Mouse (Mus musculus): ENCODE data around the gene Stoml3.

Stoml3 gene

DNA sequence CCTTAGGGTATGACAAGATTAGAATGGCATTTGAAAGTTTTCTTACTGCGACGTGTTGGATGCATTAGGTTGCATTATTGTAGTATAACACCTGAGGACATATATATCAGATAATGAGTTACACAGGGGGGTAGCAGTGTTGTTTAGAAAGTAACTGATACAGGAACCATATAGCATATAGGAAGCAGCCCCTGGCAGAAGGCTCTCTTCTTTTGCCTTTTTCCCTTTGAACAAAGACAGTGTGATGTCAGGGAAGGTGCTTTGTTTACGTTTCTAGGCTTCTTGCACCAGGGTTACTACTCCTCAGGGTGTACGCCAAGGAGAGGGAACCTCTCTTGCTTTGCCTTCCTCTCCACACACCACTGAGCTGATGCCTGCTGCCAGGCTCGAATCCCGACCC, at the start of gene Stoml3:
TSS of gene Stoml3 (plus strand) at position 301 of the 400 bp plus-strand sequence.
- no peak for DNase-seq (ENCODE audit: low read depth, low spot score)

DNA sequence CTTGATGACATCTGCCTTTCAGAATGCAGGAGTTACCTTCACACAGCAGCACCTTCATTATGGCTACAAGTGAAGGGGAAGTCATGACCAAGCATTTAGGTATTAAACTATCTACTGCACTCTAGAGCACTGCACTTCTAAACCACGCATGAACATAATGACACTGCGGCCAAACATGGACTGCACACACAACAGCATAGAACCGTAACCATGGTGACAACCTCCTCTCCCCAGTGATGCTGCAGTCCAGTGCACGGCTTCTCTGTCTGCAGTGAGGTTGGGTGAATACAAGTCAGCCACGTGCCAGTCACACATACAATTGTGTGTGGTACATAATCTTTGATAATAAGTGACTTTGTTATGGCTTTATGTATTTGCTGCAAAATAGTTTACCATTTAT, 42.9 kb upstream of the Stoml3 start:
- no peak for DNase-seq (ENCODE audit: low read depth, low spot score)

DNA sequence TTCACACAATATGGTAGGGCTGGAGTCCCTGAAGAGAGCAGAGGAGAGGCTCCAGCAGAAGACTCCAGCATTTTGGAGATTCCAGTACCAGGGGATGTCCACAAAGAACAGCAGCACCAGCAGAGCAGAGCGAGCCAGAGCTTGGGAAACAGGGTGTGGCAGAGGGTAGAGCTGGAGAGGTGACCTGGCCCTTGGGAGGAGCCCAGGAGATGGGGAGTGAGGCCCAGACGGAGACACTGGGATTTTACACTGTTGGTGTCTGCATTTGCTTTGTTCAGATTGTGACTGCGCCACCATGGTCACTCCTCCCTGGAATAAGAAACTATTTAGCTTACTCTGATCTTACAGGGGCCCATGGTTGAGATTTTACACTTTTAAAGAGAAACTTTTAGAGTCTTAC, 41.7 kb upstream of the Stoml3 start:
- no peak for DNase-seq (ENCODE audit: low read depth, low spot score)

DNA sequence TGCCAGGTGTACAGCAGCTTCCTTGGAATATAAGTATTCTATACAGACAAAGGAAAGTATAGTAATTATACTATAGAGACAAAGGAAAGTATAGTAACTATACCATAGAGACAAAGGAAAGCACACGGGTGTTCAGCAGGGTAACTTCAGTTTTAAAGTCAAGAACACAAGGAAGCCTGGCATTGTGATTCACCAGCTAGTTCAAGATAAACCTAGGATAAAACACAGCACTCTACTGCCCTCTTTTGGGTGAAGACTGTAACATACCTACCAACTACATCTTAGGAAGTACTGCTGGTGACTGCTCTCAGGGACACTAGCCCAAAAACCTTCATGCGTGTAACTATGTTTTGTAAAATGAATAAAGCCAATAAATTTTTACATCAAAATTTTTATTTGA, 40.2 kb upstream of the Stoml3 start:
- DNase-seq (ENCODE audit: low read depth, low spot score), result peak; percentile 85

DNA sequence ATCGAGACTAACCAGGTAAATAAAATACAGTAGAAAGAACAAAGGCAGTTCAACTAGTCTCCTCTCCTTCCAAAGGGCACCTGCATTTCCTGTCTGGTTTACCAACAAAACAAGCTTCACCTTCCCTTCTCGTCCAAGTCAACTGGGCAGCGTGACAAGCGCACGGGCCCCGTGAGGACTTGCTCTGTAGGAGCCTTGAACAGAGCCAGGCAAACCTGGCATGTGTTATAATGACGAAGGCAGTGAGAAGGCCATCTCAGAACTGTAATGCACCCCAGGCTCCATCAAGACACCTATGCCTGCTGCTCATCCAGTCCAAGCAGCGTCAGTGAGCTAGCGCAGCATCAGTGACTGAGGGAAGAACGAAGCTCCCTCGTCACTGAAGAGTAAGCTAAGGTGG, 37.8 kb upstream of the Stoml3 start:
- no peak for DNase-seq (ENCODE audit: low read depth, low spot score)

DNA sequence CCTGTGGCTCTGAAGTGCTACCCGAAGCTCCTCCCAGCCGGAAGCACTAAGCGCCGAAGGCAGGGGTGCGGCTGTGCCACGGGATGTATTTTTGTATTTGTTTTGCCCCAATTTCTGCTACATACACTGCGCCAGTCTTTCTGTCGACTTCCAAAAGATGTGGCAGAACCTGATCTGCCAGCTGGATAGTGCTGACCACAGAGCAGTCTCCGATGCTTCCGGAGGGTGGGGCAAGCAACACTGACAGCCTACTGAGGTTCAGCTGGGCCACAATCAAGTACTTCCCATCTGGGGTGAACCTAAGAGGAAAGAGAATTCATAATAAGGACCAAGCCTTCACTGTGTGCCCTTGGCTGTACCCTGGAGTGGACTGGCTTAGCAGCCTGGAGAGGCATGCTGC, 36.1 kb upstream of the Stoml3 start:
- DNase-seq (ENCODE audit: low read depth, low spot score), result peak; percentile 22

DNA sequence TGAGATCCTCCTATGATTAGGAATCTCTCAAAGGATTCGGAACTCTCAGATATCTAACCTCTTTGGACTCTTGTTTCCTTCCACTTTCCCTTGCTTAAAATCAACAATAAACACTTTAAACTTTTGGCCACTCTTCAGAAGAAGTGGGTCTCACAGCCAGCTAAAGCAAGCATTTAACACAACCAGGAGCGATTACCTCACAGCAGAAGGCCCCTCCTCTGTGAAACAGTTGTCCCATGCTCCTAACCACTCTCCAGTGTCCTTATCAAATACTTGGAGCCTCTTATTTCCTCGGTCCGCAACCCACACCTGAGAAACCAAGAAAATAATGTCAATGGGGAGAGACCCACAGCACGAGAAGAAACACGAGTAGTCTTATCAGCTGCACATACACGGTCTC, 35.1 kb upstream of the Stoml3 start:
- DNase-seq (ENCODE audit: low read depth, low spot score), result no peak

DNA sequence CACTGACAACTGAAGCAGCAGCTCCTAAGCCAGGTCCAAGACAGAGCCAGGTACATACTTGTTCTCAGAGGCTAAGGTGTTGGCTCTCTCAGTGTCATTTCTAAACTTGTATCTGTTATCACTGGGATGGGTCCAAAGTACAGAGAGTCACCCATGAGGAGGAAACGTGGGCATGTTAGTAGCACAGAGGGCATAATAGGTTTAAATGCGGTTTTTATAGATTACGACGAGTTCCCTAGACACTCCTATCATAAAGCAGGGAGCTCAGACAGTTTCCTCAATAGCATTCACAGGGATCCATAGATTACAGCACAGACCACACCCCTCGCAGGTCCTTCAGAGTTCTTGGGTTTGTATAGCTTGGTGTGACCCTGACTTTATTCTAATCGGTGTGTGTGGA, 34.4 kb upstream of the Stoml3 start:
- DNase-seq (ENCODE audit: low read depth, low spot score), result no peak

DNA sequence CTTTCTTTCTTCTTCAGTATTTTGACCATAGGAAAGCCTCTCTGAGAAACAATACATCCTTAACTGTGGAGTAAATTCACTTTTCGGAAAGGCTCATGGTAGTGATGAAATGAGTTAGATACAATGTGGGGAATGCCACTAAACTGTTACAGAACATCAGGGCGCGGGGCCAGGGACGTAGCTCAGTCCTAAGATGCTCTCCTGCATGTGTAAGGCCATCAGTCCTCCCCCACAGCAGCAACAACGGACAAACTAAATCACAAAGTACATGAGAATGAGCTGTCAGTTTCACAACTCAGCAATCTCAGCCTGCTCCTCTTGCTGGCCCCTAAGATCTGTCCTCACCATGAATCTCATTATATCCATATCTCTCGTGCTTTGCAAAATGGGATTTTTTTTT, 33.9 kb upstream of the Stoml3 start:
- DNase-seq (ENCODE audit: low read depth, low spot score), result no peak

DNA sequence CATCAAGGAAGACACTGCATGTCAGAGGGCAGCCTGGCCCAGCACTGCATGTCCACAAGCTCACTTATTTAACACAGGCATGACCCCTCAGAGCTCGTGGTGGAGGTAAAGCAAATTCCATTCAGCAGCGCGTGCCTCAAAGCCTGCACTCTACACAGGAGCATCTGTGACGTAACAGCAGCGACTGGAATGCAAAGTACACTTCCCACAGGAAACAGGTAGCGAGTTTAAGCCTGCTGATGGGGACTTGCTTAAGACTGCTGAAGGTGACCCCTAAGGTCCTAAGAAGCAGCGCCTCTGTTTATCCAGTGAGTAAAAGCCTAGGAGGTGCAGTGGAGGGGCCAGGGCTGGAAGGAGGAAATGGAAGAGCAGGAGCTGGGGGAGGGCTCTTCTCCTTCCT, 33.5 kb upstream of the Stoml3 start:
- DNase-seq (ENCODE audit: low read depth, low spot score), result peak; percentile 80

DNA sequence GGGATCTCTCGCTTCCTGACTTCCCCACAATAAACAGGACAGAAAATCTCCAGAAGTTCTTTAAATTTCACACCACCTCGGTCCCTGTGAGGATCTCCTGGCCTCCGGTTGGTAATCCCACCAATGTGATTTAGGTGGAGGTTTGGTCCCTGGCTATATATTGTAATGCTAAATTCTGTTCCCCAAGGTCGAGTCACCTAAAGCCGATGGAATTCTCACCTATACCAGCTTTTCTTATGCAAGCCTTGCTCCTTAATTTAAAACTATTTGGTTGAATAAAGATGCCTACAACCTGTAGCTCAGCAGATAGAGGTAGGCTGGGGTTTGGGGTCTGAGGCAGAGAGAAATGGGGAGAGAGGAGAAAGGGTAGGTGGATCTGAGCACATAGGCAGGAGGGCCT, 30.7 kb upstream of the Stoml3 start:
- DNase-seq (ENCODE audit: low read depth, low spot score), result peak; percentile 64

DNA sequence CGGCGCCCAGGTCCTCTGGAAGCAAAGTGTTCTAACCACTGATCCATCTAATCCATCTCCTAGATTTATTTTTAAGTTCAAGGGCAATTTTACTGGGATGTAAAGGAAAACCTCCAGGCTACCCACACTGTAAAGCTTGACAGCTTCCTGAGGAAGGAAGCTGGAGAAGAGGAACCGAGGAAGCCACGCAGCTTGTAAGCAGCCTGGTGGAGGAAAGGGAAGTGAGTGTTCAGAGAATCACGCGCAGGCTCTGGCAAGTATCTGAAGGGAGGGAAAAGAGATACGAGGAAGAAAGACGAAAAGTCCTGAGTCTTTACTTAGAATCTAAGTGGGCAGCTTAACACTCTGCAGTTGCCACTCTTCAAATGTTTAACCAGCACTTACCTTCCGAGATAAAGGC, 28.3 kb upstream of the Stoml3 start:
- no peak for DNase-seq (ENCODE audit: low read depth, low spot score)

DNA sequence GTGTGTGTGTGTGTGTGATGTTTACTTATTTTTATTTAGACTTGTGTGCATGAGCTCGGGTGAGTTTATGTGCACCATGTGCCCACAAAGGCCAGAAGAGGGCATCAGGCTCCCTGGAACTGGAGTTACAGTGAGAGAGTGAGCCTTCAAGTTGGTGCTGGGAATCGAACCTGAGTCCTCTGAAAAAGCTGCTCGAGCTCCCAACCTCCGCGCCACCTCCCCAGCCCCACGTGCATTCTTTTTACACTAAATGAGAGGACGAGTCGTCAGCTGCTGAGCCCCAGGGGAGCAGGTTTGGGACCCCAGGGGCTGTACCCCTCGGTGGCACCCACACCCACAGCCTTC, 25.8 kb upstream of the Stoml3 start:
- peak; percentile 80 for DNase-seq (ENCODE audit: low read depth, low spot score)

DNA sequence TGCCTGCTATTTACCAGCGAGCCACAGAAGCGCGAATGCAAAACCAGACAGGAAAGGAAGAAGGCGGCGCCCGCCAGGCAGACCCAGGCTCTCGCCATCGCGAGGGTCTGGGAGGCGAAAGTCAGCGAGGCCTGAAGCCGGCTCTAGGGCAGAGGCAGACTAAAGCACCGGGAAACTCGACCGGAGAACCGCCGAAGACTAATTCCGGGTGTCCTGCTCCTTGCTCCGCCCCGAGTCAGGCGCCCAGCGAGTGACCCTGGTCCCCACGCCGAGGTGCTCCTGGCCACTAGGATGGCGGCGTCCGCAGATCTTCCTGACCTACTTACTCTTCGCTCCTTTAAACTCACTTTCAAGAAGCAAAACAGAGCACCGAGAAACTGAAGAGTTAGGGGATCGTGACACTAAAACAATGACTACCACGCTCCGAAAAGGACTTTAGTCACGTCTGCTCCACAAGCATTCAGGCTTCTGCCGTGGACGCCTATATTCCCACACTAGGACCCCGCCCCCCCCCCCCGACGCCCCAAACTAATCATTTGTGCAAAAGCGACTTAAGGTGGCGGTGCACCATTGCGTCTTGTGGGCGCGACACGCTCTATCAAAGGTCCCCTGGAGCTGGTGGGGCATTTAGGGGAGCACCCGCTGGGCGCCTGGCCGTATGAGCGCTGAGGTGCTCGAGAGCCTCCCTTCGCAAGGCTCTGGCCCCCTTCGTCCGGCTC, 25.2 kb upstream of the Stoml3 start, which contains the start of the genes Nhlrc3 and Proser1:
TSS of gene Nhlrc3 (minus strand) at position 287 of the 719 bp plus-strand sequence.
TSS of gene Proser1 (plus strand) at position 621 of the 719 bp plus-strand sequence.
- peak; percentile 87 for DNase-seq (ENCODE audit: low read depth, low spot score)

DNA sequence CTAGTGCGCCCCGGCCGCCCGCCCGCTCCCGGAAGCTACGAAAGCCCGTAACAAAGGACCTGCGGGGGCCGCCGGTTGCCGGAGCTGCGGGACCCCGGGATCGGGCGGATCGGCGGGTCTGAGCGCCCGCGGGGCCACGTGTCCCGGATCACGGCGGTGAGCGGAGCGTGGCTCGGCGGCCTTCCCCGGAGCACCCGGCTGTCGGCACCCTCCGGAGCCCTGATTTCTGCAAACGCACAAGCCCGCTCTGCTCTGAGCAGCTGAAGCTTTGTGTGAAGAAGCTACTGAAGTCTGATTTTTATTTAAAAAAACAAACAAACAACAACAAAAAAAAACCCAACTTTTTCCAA, 24.7 kb upstream of the Stoml3 start:
- DNase-seq (ENCODE audit: low read depth, low spot score), result no peak

DNA sequence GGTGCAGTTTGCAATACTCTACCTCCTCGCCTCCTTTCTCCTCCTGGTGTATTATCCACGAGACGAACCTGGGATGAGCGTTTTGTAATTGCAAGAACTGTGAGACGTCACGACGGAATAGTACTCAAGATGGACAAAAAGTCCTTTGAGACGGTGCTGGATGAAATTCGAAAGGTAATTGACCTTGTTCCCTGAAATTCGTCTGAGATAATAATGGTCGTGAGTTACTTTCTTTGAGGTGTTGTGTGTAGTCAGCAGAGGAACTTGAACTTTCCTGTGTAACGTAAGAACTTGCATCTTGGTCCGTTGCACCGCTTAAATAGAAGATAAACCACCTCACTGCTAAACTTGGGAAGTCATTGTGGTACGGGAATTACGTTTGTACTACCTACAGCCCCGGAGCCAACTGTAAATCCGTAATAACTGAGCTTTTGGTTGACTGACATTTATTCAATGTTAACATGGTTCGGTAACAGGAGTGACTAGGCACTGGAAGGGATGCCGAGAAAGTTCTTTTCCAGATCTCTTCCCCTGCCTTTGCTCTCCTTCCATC, 24.2 kb upstream of the Stoml3 start:
- peak; percentile 32 for DNase-seq (ENCODE audit: low read depth, low spot score)

DNA sequence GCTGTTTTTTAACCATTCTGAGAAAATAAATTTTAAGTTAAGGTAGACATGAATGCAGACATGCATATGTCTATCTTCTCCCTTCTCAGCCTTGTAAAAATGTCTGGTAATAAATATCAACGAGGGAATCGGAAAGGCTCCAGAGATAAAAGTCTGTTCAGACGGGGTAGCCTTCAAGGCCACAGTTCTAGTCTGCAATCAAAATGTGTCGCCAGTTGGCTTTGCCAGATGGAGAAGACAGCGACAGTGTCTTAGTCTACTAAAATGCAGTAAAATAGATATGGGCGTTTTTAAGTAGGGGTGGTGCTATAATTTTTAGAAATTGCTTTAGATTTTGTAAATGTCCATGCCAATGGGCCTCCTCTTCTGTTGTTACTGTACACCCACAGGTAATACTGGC, 23.1 kb upstream of the Stoml3 start:
- DNase-seq (ENCODE audit: low read depth, low spot score), result no peak

DNA sequence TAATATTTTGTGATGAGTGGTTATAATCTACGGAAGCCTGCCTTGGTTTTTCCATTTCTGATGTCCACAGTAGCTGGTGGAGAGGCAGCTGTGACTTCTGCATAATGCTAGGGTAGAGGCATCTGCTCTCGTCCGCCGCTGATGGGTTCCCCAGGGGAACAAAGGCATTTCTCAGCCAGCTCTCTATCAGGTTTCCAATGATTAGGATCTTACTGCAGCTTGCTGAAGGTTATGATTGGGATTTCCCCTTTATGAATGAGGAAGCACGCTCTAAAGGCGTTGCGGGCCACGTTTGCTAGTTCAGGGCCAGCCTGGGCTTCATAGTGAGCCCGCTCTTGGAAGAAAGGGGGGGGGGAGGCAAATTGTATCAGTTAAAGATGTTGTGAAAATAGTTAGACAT, 22.0 kb upstream of the Stoml3 start:
- DNase-seq (ENCODE audit: low read depth, low spot score), result no peak

DNA sequence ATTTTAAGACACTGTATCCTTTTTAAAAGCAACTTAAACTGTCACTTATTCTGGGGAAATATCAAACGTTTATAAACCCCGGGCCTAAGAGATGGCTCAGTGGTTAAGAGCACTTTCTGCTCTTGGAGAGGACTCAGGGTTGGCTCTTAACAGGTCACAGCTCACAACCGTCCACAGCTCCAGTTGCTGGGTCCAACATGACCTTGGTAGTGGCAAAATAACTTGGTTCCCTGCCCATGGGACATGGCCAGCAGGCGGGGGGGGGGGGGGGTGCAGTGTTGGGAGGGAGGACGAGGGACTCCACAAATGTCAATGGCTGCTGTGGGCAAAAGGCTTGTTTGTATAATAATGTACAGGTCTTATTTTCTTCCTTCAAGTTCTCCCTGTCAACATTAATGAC, 21.1 kb upstream of the Stoml3 start:
- no peak for DNase-seq (ENCODE audit: low read depth, low spot score)

DNA sequence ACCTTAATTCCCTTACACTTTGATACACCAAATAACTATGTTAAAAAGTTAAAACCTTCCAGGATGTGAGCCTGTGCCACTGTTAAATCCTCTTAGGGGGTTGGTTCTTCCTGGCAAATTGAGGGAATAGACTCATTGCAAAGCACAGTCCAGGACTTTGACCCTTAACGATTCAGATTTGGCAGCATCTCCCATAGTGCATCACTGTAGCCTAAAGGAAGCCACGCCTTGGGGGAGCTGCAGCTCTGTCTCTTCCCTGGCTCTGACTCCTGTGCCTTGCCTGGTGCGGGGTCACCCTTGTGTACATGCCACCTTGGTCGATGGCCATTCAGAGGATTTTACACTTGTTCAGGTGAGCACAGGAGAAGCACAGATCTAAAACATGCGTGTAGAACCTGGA, 18.8 kb upstream of the Stoml3 start:
- no peak for DNase-seq (ENCODE audit: low read depth, low spot score)

DNA sequence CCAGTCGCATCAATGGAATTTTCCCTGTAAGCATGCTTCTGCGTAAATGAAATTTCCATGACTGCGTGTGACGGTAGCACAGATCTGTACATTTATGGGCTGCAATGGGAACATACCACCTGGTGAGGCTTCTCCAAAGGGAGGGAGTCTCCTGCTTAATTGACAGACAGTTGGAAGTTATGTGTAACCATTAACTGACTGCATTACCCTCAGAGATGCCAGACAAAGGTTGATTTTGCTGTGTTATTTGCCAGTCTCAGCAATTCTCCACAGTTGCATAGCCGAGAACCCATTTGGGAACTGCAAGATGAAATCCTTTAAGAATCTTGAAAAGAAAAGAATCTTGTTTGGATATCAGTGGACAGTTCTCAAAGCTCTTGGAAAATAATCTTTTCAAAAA, 16.4 kb upstream of the Stoml3 start:
- no peak for DNase-seq (ENCODE audit: low read depth, low spot score)

DNA sequence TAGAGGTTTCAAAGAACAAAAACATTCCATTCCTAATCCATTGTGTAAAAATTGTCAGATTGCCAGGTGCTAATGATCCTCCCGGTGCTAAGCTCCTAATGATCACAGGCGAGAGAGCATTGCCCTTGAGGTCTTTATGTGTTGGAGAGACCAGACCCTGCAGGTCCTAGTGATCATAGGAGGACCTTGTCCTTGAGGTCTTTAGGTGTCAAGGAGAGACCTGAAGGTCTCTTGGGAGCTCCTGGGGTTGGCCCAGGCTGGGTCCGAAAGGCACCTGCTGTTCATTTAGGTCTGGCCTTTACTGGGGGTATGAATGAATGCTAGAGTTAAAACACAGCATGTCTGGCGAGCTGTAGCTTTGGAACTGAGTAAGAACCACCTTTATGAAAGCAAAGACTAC, 14.3 kb upstream of the Stoml3 start:
- no peak for DNase-seq (ENCODE audit: low read depth, low spot score)

DNA sequence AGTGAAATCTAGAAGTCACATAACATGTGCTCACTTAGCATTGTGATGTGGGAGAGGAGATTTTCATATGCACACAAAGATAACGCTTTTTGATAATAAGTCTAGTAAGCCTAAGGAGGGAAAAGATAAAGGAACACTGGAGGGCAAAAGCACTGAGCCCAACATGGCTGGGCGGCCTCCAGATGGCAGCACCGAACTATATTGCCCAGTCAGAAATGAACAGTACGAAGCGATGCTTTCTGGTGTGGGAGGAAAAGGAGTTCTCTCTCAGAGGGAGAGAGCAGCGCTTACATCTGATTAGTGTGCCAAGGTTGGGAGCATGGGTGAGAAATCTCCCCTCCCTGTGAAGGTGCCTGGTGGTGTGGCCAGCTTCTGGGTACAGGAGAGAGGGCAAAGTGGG, 12.6 kb upstream of the Stoml3 start:
- DNase-seq (ENCODE audit: low read depth, low spot score), result peak; percentile 42

DNA sequence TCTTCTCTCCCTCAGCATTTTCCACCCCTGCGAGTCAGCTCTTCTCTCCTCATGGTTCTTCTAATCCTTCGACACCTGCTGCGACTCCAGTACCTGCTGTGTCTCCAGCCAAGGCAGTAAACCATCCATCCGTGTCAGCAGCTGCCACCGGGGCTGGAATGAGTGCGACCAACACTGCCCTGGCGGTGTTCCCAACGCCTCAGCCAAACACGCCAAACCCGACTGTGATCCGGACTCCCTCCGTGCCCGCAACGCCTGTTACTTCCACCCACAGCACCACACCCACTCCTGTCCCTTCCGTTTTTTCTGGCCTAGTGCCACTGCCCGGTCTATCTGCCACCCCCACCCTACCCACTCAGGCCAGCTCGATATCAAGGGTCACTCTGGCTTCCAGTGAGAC, 11.0 kb upstream of the Stoml3 start:
- DNase-seq (ENCODE audit: low read depth, low spot score), result no peak

All from ZHBTc4 (cell line).